Mouse (Mus musculus) spleen, adult 2 months (tissue): ENCODE measurements around the gene Csrnp2. TPM values are rescaled to one million over a fixed set of nuclear protein-coding genes. Genes with fewer than 3 reads are reported as not detected.

Source experiments
- DNase-seq, 2 experiments: peaks; one replicate each; pipeline versions ENCODE4 v3.0.0 to v3.0.0-alpha.2; 2012 to 2021; ENCODE audit warnings: low spot score in 2 of 2, low read depth in 1 of 2
- H3K27ac ChIP-seq: fragments of 200-500 bp; 2 replicates; pipeline ENCODE4 v1.5.1; 2012; ENCODE audit warnings: low read length, inconsistent platforms; ENCODE audit not compliant: insufficient read depth
- H3K27me3 ChIP-seq: fragments of 200-500 bp; 2 replicates; pipeline ENCODE4 v1.6.1; 2012; ENCODE audit warnings: mild to moderate bottlenecking, moderate library complexity, low read length, inconsistent platforms; ENCODE audit not compliant: control insufficient read depth, insufficient read depth
- H3K36me3 ChIP-seq: fragments of 200-500 bp; 2 replicates; pipeline ENCODE4 v1.6.1; 2012; ENCODE audit warnings: mild to moderate bottlenecking, low read length, inconsistent platforms; ENCODE audit not compliant: control insufficient read depth, insufficient read depth
- H3K4me1 ChIP-seq: fragments of 200-500 bp; 2 replicates; pipeline ENCODE4 v1.6.1; 2011; ENCODE audit warnings: inconsistent platforms; ENCODE audit not compliant: control insufficient read depth, insufficient read depth, insufficient read length
- H3K4me3 ChIP-seq: fragments of 200-500 bp; 2 replicates; pipeline ENCODE4 v1.5.1; 2011; ENCODE audit warnings: mild to moderate bottlenecking, inconsistent platforms; ENCODE audit not compliant: insufficient read depth, insufficient read length; ENCODE audit errors: extremely low read depth
- CTCF ChIP-seq: fragments of 200-500 bp; IDR thresholded peaks from 2 replicates; pipeline ENCODE4 v1.5.1; 2011; ENCODE audit warnings: mild to moderate bottlenecking, inconsistent platforms; ENCODE audit not compliant: insufficient read depth, insufficient read length, insufficient replicate concordance; ENCODE audit errors: extremely low read depth
- POLR2A ChIP-seq: fragments of 200-500 bp; IDR thresholded peaks from 2 replicates; pipeline ENCODE4 v1.6.1; 2011; ENCODE audit warnings: low read depth, low read length, inconsistent platforms
- whole genome bisulfite sequencing: fragments of 180-500 bp; shearing (Covaris S2); methylation state at CpG from one replicate; pipeline ENCODE4 v1.1.7; 2018; 5-methylcytosine and 5-hydroxymethylcytosine counted together
- polyA plus RNA-seq: library from polyadenylated mRNA; depleted of rRNA; stranded (reverse); fragments of >200 nt; gene quantifications from 2 replicates; pipeline ENCODE4 v1.2.3, GENCODE M21; 2012

The Csrnp2 gene
- polyA plus RNA-seq, 1 experiment = 1.7 TPM

- no peak overlapping the region for H3K4me3 ChIP-seq
- 86% methylated on average over 4 of the region's 4 CpGs for WGBS
- no peak overlapping the region for H3K27ac ChIP-seq
- peaks cover 40% of the 10 kb centered on the region for H3K36me3 ChIP-seq
- TF ChIP-seq CTCF = no peak
- TF ChIP-seq POLR2A = no peak
- H3K4me1 ChIP-seq = no peaks in the 10 kb centered on the region
- DNase-seq = no peak
- H3K27me3 ChIP-seq = no peaks in the 10 kb centered on the region
Observed at GRCm38 (mm10) chr15:100478925-100479324, 16.4 kb downstream of the Csrnp2 start.

GRCm38 (mm10) chr15:100478351-100478750 is 16.9 kb downstream of the Csrnp2 start:
- no peak for TF ChIP-seq POLR2A
- no peak for TF ChIP-seq CTCF
- DNase-seq = no peak
- 83% methylated on average over 10 of the region's 10 CpGs for WGBS
- H3K36me3 ChIP-seq = peaks cover 40% of the 10 kb centered on the region
- no peak overlapping the region for H3K27ac ChIP-seq
- no peaks in the 10 kb centered on the region for H3K27me3 ChIP-seq
- H3K4me3 ChIP-seq = no peak overlapping the region
- no peaks in the 10 kb centered on the region for H3K4me1 ChIP-seq

GRCm38 (mm10) chr15:100473926-100474503 is 21.3 kb downstream of the Csrnp2 start:
- Histone ChIP-seq H3K36me3 (peaks cover 28% of the 10 kb centered on the region), H3K4me3 (no peak overlapping the region), H3K27me3 (no peaks in the 10 kb centered on the region), H3K27ac (no peak overlapping the region), H3K4me1 (peaks cover 7% of the 10 kb centered on the region)
- no peak for TF ChIP-seq POLR2A
- TF ChIP-seq CTCF = no peak
- DNase-seq = no peak
- 91% methylated on average over 7 of the region's 7 CpGs for WGBS

GRCm38 (mm10) chr15:100470037-100470436 is 25.3 kb downstream of the Csrnp2 start:
- no peaks in the 10 kb centered on the region for H3K27me3 ChIP-seq
- H3K4me1 ChIP-seq = peaks cover 7% of the 10 kb centered on the region
- WGBS = 89% methylated on average over 10 of the region's 10 CpGs
- no peak overlapping the region for H3K4me3 ChIP-seq
- TF ChIP-seq CTCF (no peak), POLR2A (no peak)
- no peak overlapping the region for H3K27ac ChIP-seq
- peaks cover 7% of the 10 kb centered on the region for H3K36me3 ChIP-seq
- no peak for DNase-seq

DNA sequence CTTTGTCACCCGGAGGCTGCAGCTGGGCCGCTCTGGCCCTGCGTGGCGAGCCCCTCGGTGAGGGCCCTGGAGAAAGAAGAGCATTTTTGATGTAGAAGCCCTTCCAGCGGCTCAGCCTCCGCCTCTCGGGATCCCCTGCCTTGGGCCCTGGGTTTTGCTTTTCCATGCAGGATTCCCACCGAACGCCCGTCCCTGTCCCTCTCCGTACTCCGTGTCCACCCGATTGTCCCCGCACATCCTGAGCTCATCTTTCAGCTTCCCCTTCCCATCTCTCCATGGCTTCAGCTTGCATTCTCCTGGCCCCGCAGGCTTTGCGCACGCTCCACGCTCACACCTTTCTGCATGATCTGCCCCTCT is 26.1 kb downstream of the Csrnp2 start:
- Histone ChIP-seq H3K4me3 (peak overlapping the region; percentile 98), H3K36me3 (peaks cover 3% of the 10 kb centered on the region; the same call in 1 of the 2 replicates), H3K27me3 (no peaks in the 10 kb centered on the region), H3K4me1 (peaks cover 7% of the 10 kb centered on the region), H3K27ac (peak overlapping the region; percentile 95; the same call in 1 of the 2 replicates)
- no peak for TF ChIP-seq CTCF
- no peak for TF ChIP-seq POLR2A
- no peak for DNase-seq
- WGBS = 2% methylated on average over 18 of the region's 19 CpGs

GRCm38 (mm10) chr15:100468295-100469188 is 26.7 kb downstream of the Csrnp2 start, which contains the start of gene Letmd1:
Letmd1 (plus strand) TSS chr15:100469023.
- DNase-seq = peak; percentile 77 to 85
- Histone ChIP-seq H3K36me3 (peaks cover 2% of the 10 kb centered on the region; the same call in 1 of the 2 replicates), H3K4me1 (peaks cover 7% of the 10 kb centered on the region), H3K27me3 (no peaks in the 10 kb centered on the region), H3K27ac (peak within 1 kb of the TSS; percentile 95), H3K4me3 (peak within 1 kb of the TSS; percentile 98)
- WGBS = 2% methylated on average over 84 of the region's 84 CpGs
- TF ChIP-seq CTCF = peak; percentile 93
- TF ChIP-seq POLR2A = peak; percentile 62
